Mouse (Mus musculus): ENCODE data around the gene Pex16.

Pex16 gene

DNA sequence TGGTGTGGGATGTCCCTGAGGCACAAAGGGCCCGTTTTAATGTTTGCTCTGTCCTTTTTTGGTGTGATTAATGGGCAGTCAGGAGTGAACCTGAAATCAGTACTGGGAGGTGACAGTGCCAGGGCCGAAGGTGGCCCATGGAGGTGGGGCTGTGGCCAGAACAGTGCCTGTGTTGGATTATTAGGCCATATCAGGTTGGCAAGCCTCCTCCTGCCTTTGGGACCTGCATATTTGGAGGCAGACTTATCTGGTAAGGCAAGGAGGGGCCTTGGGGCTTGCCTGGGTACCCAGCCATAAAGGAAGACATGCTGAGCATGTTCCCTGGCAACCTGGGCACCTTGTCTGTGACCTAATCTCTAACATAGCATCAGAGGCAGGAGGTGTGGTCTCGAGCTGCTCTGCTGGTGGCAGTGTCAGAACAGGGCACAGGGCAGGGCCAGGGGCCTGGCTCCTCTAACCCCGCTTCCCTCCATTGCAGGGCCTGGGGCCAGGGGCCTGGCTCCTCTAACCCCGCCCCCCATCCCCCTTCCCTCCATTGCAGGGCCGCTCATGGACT is 6.1 kb downstream of the Pex16 start:
- ChIA-PET POLR2A (interaction anchor here in 2 of 4 experiments (0.7 to 1.6 kb wide), 2 partner anchors 10 to 382 kb away, joined by 3 to 4 read pairs; no protein-coding TSS in a partner anchor), CTCF (interaction anchor here in 1 of 4 experiments (0.6 kb wide), 1 partner anchor 19 kb away, joined by 4 read pairs; no protein-coding TSS in a partner anchor)

DNA sequence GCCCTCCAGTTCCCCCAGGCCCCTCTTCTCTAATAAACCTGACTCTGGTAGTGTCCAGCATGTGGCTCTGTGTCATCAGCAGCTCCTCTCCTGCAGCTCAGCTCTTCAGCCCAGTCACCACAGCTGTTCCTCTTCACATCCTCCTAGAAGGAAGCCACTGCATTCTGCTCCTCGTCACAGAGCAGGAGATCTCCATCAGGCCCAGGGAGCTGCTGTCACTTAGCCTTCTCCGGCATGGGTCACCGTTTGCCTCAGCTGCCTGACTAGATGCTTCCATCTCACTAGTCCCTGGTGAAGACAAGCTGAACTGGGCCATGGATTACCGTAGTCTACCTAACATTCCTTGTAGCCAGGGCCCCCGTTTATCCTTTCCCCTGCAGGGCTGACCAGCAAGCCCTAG is 6.7 kb downstream of the Pex16 start:
- POLR2A ChIA-PET: interaction anchor here in 2 of 4 experiments (0.7 to 1.6 kb wide), 2 partner anchors 11 to 383 kb away, joined by 3 to 4 read pairs; no protein-coding TSS in a partner anchor
- CTCF ChIA-PET: no interaction called here

DNA sequence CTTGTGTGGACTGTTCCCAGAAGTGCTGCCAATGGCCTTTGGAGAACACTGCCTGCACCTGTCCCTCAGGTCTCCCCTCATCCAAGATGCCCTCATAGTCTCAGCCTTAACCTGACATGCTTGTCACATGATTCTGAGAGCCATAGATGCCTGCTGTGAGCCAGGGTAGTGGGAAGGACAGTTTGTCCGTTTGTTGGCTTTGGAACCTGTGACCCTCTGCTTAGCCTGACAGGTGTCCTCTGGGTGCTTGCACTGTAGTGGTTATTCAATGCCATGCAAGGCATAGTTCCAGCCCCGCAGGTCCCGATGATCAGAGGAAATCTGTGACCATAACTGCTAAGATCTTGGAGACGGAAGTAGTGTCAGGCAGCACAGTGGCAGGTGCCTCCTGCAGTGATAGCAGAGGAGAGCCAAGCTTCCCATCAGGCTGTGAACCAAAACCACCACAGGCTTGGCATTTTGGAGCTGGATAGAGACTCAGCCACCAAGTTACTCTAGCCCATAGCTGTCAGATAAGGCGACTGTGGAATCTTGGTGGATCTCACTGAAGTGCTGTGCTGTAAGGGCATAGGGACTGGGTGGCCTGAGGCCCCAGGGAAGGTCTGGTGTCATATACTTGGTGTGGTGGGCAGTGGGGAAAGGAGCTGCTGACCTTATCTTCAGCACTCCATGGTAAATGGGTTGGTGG is 7.6 kb downstream of the Pex16 start, which contains the start of gene 1700029I15Rik:
Gene 1700029I15Rik (plus strand): TSS at position 638 of the 688 bp plus-strand sequence.
- ChIA-PET POLR2A (interaction anchor here in 2 of 4 experiments (0.6 kb wide), 3 partner anchors 95 to 1843 kb away, joined by 3 to 4 read pairs (median 3); no protein-coding TSS in a partner anchor), CTCF (no interaction called here)

DNA sequence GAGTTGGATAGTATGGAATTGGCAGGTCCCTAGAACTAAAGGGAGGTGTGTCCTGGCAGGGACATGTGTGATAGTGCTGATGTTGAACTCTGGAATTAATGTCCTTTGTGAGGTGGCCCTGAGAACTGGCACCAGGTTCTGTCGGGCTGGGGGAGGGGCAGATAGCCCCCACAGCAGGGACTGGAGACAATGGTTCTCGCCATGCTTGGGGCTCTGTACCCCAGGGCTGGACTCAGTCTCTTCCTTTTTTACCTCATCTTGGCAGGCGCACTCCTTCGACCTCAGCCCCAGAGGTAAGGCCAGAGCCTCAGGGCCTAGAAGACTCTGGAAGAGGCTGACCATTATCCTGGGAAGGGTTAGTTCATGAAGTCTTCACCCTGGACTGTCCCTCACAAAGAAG is 8.3 kb downstream of the Pex16 start:
- POLR2A ChIA-PET: interaction anchor here in 3 of 4 experiments (0.6 to 1.3 kb wide), 3 partner anchors 7 to 798 kb away, joined by 3 to 4 read pairs (median 4); no protein-coding TSS in a partner anchor
- CTCF ChIA-PET: no interaction called here

DNA sequence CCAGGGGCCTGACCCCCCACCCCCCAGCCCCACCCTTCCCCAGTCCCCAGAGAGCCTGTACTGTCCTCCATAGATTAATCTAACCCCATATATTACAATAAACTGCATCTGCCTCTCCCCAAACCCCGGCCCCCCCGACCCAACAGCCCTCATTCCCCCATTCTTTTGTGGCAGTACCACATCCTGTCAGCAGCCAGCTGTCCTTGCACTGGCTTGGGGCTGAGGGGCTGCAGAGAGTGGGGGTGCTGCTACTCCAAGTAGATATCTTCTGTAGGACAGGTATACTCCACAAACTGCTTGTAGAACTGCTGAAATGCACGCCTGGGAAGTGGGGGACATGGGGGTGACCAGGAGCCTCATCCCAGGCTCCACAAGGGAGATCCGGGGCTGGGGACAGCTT is 9.6 kb downstream of the Pex16 start:
- CTCF ChIA-PET: no interaction called here

DNA sequence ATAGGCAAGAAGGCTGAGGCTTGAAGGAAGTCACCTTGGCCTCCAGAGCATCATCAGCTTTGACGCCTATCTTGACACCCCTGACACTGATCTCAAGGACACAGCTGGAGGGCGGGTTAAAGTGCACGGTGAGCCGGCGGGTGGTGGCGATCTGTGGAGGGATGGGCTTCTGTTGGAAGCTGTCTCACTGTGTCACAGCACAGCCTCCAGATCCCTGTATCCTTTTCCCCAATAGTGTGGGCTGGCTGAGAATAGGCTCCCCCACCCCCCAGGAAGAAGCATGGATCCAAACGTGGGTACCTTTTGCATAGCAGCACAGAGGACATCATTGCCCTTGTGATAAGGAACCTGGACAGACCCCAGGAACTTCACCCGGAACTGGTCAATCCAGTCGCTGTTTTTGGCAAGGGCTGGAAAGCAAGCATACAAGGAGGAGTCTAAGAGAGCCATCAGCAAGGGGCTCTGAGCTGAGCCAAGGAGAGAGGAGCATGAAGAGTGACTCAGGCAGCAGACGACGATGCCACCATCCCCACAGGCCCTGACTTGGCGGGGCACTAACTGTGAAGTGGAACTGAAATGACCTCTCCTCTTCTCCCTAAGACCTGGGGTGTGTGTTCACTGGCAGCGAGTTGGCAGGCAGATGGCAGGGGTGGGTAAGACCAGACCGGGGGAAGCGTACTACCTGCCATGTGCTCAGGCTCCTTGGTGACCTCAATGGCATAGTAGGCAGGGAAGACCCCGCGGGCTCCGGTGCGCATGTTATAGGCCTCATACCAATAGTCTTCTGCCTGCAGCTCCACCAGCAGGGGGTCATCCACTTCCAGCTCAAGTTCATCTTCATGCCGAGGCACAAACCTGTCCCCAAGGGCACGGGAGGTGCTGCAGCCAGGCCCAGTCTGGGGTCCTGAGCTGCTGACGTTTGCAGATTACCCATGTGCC is 10.9 kb downstream of the Pex16 start:
- POLR2A ChIA-PET: interaction anchor here in 3 of 4 experiments (0.7 to 5.4 kb wide), 11 partner anchors 10 to 51 kb away, joined by 3 to 41 read pairs (median 4); partner anchors contain the start of genes Large2 (in 3 of the 3) and Pex16 (in 3 of the 3)
- CTCF ChIA-PET: interaction anchor here in 1 of 4 experiments (0.8 kb wide), 1 partner anchor 9 kb away, joined by 3 read pairs; no protein-coding TSS in a partner anchor

More for the DNA sequence above, 9.6 kb downstream of the Pex16 start:
- POLR2A ChIA-PET: interaction anchor here in 3 of 4 experiments (1.0 to 5.2 kb wide), 5 partner anchors 9 to 41 kb away, joined by 3 to 41 read pairs (median 4); partner anchors contain the start of genes Large2 (in 2 of the 3), Pex16 (in 2 of the 3) and Mapk8ip1 (in 1 of the 3)

DNA sequence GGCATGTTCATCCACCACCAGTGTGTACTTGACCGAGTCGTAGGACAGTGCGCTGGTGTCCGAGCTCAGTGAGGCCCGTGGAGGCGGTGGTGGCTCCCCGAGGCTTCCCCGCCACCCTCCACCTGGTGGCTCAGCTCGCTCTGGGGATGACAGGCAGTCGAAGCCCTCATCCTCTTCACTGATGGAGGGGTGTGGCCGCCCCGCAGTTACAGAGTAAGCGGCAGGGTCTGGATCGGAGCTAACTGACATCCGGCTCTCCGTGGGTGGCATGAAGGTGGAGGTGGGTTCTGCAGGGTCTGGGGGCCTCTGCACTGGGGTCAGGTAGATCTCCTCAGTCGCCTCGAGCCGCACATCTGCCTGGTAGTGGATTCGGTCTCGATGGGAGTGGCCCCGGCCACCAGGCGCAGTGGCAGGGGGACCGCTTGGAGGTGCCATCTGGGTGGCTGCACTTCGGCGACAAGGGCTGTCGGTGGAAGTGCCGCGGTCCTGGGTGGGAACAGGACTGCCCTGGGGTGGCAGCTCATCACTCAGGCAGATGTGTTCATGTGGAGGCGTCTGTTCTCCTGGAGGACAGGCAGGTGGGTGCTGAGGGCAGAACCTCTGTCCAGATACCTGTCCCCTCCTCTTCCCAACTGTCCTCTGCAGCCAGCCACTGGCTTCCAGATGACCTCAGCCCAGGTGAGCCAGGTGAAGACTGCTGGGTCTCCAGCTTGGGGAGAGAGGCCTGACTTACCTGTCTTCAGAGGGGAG is 12.5 kb downstream of the Pex16 start:
- CTCF ChIA-PET: interaction anchor here in 1 of 4 experiments (0.7 to 1.1 kb wide), 3 partner anchors 11 to 401 kb away, joined by 3 to 4 read pairs (median 3); no protein-coding TSS in a partner anchor

DNA sequence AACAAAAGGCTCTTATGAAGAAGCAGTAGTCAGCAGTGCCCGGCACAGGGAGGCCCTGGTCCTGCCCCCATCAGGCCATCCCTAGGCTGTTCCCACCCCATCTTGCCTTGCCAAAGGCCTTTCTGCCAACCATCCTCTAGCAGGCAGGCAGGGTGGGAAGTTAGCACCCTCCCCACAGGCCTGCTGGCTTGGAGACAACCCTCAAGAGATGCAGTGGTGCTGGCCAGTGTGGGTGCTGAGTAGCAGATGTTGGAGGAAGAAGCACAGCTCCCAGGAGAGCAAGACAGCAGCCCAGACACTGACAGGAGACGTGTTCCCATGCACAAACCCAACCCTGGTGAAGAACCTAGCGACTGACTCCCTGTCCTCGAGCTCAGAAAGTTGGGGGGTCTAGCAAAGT is 13.2 kb downstream of the Pex16 start:
- POLR2A ChIA-PET: interaction anchor here in 2 of 4 experiments (0.6 to 5.4 kb wide), 5 partner anchors 12 to 877 kb away, joined by 3 to 41 read pairs (median 7); partner anchors contain the start of genes Large2 (in 2 of the 2) and Pex16 (in 2 of the 2)
- CTCF ChIA-PET: no interaction called here

More for the DNA sequence above, 12.5 kb downstream of the Pex16 start:
- POLR2A ChIA-PET: interaction anchor here (0.6 to 5.4 kb wide), 9 partner anchors 11 to 38 kb away, joined by 3 to 41 read pairs (median 7); partner anchors contain the start of genes Large2 (in 3 of the 4) and Pex16 (in 3 of the 4)

DNA sequence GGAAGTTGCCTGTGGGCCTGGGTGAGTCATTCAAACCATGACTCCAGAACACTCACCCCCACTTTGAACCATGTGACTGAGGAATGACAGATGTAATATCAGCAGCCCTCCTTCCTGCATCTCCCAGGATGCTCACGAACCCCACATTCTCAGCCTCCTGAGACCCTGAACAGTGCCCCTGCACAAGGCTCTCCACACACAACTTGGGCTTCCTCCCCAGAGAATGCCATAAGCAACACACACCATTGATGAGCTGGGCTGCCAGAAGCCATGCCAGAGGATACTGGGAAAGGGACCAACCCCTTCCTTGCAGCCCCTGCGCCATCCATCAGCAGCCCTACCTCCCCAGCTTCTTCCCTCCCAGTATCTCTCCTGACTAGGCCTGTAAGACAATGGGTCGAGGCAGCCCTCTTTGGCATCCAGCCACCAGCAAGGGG is 13.6 kb downstream of the Pex16 start:
- ChIA-PET CTCF (no interaction called here), POLR2A (interaction anchor here in 3 of 4 experiments (0.6 to 5.4 kb wide), 7 partner anchors 12 to 877 kb away, joined by 3 to 41 read pairs (median 7); partner anchors contain the start of genes Large2 (in 2 of the 3) and Pex16 (in 2 of the 3))

DNA sequence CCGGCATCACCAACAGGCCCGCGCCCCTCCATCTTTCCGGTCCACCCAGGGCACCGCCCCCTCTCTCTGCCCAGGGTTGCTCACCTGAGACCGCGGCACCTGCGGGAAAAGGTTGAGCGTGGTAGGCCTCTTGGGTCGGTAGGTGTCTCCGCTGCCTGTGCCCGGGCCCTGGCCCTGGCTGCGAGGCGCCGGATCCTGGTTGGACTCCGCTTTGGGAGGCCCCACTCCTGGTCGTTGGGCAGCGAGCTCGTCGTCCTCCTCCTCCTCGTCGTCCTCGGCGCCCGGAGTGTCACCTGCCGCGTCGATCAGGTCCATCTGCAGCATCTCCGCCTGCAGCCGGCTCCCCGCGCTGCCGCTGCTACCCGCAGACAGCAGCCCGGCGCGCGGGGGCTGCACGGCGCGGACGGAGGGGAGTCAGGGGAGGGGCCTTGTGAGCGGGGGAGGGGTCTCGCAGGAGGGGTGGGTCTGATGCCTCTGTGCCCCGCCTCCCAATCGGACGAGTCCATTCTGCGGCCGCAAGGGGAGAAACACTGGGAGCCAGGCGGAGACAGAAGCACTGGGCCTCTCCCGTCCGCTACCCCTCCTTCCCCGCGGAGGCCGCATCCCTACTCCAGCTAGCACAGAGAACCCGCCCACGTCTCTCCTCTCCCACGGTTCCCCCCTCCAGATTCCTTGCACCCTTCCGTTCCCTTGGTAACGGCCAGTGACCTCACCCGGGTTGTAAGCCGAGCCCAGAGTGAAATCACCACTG is 14.6 kb downstream of the Pex16 start:
- ChIA-PET POLR2A (interaction anchor here in 3 of 4 experiments (0.6 to 5.4 kb wide), 10 partner anchors 11 to 39 kb away, joined by 3 to 41 read pairs (median 7); partner anchors contain the start of genes Large2 (in 2 of the 3), Pex16 (in 2 of the 3) and Mapk8ip1 (in 1 of the 3)), CTCF (no interaction called here)

DNA sequence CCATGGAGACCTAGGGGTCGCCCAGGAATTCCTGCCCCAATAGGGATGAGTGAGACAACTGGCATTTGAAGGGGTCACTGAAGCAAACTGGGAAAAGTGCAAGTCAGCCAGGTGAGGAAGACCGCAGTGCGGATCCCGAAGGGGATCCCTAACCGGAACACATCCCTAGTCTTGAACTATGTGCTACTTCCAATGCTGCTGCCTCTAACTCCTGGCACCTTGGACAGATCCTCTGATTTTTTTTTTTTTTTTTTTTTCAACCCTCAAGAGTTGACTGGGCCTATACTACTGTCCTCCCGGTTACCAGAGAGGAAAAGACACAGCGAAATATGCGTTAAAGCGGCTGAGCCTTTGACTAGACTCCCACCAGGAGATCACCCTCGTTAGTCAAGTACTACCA is 15.2 kb downstream of the Pex16 start:
- ChIA-PET POLR2A (interaction anchor here in 2 of 4 experiments (0.7 to 5.4 kb wide), 10 partner anchors 11 to 1914 kb away, joined by 3 to 26 read pairs (median 4); partner anchors contain the start of genes Large2 (in 1 of the 2), Mapk8ip1 (in 1 of the 2) and Pex16 (in 1 of the 2)), CTCF (no interaction called here)

DNA sequence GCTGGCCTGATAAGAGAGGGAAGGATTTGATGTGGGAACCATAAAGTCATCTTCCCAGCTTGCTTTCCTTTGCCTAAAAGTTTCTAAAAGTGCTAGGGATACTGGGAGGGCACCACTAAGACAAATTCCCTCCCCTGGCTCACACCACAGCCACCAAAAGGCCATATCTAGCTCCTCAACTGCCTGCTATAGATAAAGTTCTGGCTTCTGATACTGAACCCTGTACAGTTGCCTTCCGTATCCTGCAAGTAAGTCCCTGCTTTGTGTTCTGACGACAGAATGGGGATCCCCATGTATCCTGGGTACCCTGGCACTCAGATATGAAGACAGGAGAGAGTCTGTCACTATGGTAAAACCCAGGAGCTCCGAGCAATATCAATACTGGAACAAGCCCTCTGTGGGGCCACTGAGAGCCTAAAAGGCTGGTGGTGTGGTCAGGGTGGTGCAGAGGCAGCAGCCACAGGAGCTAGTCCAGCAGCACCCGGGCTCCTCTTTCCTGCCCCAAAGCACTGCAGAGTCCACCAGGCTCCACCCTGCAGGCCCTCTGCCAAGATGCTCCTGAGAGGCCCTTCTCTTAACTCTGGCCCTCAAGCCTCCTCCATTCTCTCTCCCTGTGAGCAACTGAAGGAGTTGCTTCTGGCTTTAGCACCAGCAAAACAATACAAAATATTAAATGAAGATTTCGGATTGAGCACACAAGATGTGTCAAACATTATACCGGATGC is 15.9 kb downstream of the Pex16 start:
- ChIA-PET POLR2A (interaction anchor here in 2 of 4 experiments (0.5 to 5.4 kb wide), 11 partner anchors 10 to 1913 kb away, joined by 3 to 26 read pairs (median 4); partner anchors contain the start of genes Large2 (in 1 of the 2), Mapk8ip1 (in 1 of the 2) and Pex16 (in 1 of the 2)), CTCF (no interaction called here)

DNA sequence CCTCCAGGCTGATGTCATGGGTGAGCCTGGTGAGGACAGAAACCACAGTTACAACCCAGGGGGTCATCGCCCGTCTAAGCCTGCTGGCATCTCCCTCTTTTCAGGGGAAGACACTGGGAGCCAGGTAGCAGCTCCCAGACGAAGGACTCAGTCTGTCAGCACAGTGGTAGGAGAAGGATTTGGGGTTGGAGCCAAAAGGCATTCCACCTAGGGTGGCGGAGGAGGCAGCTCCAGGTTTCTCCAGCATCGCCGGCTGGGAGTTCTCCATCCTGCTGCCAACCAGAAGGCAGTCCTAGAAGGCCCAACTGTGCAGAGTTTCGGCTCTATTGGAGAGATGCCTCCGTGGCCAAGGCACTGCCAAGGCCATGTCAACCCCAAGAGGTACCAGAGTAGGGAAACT is 16.6 kb downstream of the Pex16 start:
- ChIA-PET POLR2A (interaction anchor here in 2 of 4 experiments (1.3 to 2.7 kb wide), 2 partner anchors 16 kb away, joined by 3 to 13 read pairs; partner anchors contain the start of genes Large2 (in 2 of the 2) and Pex16 (in 1 of the 2)), CTCF (no interaction called here)

DNA sequence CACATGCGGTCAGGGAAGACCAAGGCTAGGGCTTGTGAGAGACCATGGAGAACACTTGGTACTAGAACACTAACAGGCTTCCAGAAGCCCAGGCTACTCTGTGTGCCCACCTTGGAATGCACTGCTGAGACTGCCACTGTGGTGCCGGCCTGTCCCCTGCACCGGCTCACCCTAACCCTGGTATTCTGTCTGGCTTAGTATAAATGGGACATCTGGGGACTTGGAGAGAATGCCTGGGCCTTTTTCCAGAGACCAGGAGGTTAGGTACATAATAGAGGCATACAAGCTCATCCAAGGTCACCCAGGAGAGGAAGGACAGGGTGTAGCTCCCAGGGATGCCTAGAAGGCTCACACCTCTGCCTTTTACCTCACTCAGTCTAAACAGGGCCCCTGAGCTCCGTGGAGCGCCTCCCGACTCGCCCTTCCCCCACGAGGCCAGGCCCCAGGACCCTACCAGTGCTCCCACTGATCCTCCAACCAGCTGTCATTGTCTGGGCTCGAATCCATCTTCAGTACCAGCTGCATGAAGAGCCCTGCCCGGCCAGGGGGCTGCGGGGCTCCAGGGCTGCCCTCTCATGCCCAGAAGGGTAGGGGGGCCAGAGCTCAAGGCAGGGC is 17.3 kb downstream of the Pex16 start:
- POLR2A ChIA-PET: interaction anchor here in 2 of 4 experiments (0.5 to 2.7 kb wide), 10 partner anchors 9 to 1126 kb away, joined by 3 to 13 read pairs (median 3); partner anchors contain the start of genes Large2 (in 2 of the 2), Mapk8ip1 (in 1 of the 2), Mdk (in 1 of the 2) and Pex16 (in 1 of the 2)
- CTCF ChIA-PET: interaction anchor here in 1 of 4 experiments (0.8 kb wide), 1 partner anchor 31 kb away, joined by 3 read pairs; no protein-coding TSS in a partner anchor

Data from embryonic stem cell, embryonic (primary cell).